Mouse (Mus musculus): ENCODE data around the gene Nob1. TPM values are rescaled to one million over a fixed set of nuclear protein-coding genes. Genes with fewer than 3 reads are reported as not detected.
A peak's percentile ranks its signal among the peaks of the same experiment; 100 is the strongest.

Gene Nob1
- polyA plus RNA-seq, 2 experiments = 51.8 to 99.8 TPM

GRCm38 (mm10) chr8:107404057-107404456 lies 20.8 kb downstream of the Nob1 start:
- Histone ChIP-seq H3K36me3 (ENCODE audit: control insufficient read depth, insufficient read depth, low read length) (peaks cover 9% of the 10 kb centered on the region; the same call in 1 of the 2 replicates), H3K9ac (ENCODE audit: low read depth, low read length, severe bottlenecking) (no peak overlapping the region), H3K27me3 (ENCODE audit: control insufficient read depth, insufficient read depth, low read length) (no peaks in the 10 kb centered on the region), H3K4me3 (replicated peaks; ENCODE audit: low read length) (no peak overlapping the region), H3K4me1 (ENCODE audit: control insufficient read depth, insufficient read depth, low read length) (peaks cover 7% of the 10 kb centered on the region), H3K9me3 (ENCODE audit: control insufficient read depth, low read length) (no peaks in the 10 kb centered on the region), H3K27ac (replicated peaks; ENCODE audit: low read depth, low read length) (no peak overlapping the region), H3K4me2 (replicated peaks; ENCODE audit: low read depth, low read length, severe bottlenecking) (no peak overlapping the region)
- DNase-seq (ENCODE audit: low spot score) (no peak), ATAC-seq (ENCODE audit: low FRiP score, low read depth) (no peak)
- no peak for TF ChIP-seq POLR2A (IDR thresholded peaks at IDR 0.05; ENCODE audit: borderline replicate concordance, extremely low read depth, insufficient read depth, insufficient read length)
- WGBS = 78% methylated on average over 4 of the region's 4 CpGs

DNA sequence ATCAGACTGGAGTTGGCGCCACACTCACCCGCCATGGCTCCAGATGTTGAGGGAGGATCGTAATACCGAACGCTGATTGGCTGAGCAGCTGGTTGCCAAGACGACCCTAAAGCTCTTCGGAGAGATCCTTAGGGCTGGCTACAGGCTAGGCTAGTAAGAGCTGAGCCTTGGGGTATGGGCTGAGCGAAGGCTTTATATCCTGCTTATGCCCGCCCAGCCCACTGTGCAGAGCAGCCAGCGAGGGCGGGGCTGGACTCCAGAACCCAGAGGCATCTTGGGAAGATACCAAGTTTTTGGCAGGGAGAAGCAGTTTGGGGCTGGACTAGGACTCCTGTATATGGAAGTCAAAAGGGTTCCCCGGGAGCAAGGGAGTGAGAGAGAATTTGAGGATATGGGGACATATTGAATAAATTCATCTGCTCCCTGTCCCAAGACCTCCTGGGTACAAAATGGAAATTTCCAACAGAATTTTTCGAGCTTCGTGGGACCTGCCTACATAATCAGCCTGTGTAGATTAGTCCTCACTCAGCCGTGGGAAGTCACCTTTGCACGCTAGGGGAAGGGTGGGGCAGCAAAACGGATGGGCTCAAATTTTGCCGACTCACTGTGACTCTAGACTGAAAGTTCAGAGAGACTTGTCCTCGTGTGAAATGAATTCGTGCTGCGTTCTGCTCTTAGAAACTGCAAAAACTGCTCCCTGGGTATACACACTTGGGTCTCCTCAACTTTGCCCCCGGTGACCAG lies 21.6 kb downstream of the Nob1 start, which contains the start of gene Nqo1:
Nqo1 (minus strand) TSS at position 169 of the 744 bp plus-strand sequence.
- Histone ChIP-seq H3K4me3 (replicated peaks; ENCODE audit: low read length) (peak within 1 kb of the TSS; percentile 32), H3K9ac (ENCODE audit: low read depth, low read length, severe bottlenecking) (peak within 1 kb of the TSS; percentile 13; the same call in 1 of the 2 replicates), H3K27me3 (ENCODE audit: control insufficient read depth, insufficient read depth, low read length) (no peaks in the 10 kb centered on the region), H3K4me2 (replicated peaks; ENCODE audit: low read depth, low read length, severe bottlenecking) (peak within 1 kb of the TSS; percentile 53), H3K27ac (replicated peaks; ENCODE audit: low read depth, low read length) (peak within 1 kb of the TSS; percentile 78), H3K9me3 (ENCODE audit: control insufficient read depth, low read length) (no peaks in the 10 kb centered on the region), H3K36me3 (ENCODE audit: control insufficient read depth, insufficient read depth, low read length) (peaks cover 5% of the 10 kb centered on the region; the same call in 1 of the 2 replicates), H3K4me1 (ENCODE audit: control insufficient read depth, insufficient read depth, low read length) (peaks cover 7% of the 10 kb centered on the region)
- ATAC-seq (ENCODE audit: low FRiP score, low read depth) (peak; percentile 99), DNase-seq (ENCODE audit: low spot score) (peak; percentile 97)
- TF ChIP-seq POLR2A (IDR thresholded peaks at IDR 0.05; ENCODE audit: borderline replicate concordance, extremely low read depth, insufficient read depth, insufficient read length) = 0 out of 2 replicates have a peak, but pooled peaks have one; percentile 26
- 8% methylated on average over 22 of the region's 22 CpGs for WGBS

DNA sequence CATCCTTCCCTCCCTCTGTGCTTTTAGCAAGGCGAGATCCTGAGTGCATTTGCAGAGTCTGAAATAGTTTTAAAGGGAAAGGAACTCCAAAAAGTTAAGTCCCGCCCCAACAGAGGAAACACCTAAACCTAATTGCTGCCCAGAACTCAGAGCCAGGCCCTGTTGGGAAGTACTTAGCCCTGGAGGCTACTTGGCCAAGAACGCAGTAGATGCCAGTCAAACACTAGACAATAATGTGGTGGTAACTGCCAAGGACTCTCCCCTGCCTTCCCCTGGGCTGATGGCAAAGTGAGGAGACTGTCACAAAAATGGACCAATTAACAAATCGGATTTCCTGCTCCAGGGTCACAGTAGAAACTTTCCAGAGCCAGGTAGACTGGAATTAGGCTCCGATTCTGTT lies 23.0 kb downstream of the Nob1 start:
- Histone ChIP-seq H3K9ac (ENCODE audit: low read depth, low read length, severe bottlenecking) (no peak overlapping the region), H3K36me3 (ENCODE audit: control insufficient read depth, insufficient read depth, low read length) (no peaks in the 10 kb centered on the region), H3K4me2 (replicated peaks; ENCODE audit: low read depth, low read length, severe bottlenecking) (0 out of 2 replicates have a peak overlapping the region, but pooled peaks have one; percentile 53), H3K4me1 (ENCODE audit: control insufficient read depth, insufficient read depth, low read length) (peaks cover 16% of the 10 kb centered on the region), H3K4me3 (replicated peaks; ENCODE audit: low read length) (no peak overlapping the region), H3K27me3 (ENCODE audit: control insufficient read depth, insufficient read depth, low read length) (no peaks in the 10 kb centered on the region), H3K9me3 (ENCODE audit: control insufficient read depth, low read length) (no peaks in the 10 kb centered on the region), H3K27ac (replicated peaks; ENCODE audit: low read depth, low read length) (no peak overlapping the region)
- ATAC-seq (ENCODE audit: low FRiP score, low read depth) = no peak
- no peak for TF ChIP-seq POLR2A (IDR thresholded peaks at IDR 0.05; ENCODE audit: borderline replicate concordance, extremely low read depth, insufficient read depth, insufficient read length)
- 67% methylated on average over 5 of the region's 5 CpGs for WGBS
- no peak for DNase-seq (ENCODE audit: low spot score)

DNA sequence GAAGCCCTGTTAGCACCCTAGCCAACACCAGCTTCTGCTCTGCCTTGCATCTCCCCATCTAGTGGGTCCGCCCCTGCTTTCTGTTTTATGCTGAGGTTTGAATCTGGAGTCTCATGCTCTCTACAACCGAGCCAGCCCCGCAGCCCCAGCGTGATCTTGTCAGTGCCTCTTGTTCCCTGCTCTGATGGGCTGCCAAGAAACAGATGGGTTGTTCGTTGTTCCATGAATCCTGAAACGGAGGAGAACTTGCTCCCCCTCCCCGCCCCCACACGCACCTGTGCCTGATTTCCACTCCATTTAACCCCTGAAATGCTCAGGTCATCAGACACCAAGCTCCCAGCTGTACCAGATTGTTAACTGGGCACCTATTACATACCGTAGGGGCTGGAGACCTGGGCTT lies 25.4 kb downstream of the Nob1 start:
- peak; percentile 31 for DNase-seq (ENCODE audit: low spot score)
- no peaks in the 10 kb centered on the region for H3K27me3 ChIP-seq (ENCODE audit: control insufficient read depth, insufficient read depth, low read length)
- no peak overlapping the region for H3K9ac ChIP-seq (ENCODE audit: low read depth, low read length, severe bottlenecking)
- TF ChIP-seq POLR2A (IDR thresholded peaks at IDR 0.05; ENCODE audit: borderline replicate concordance, extremely low read depth, insufficient read depth, insufficient read length) = no peak
- no peaks in the 10 kb centered on the region for H3K9me3 ChIP-seq (ENCODE audit: control insufficient read depth, low read length)
- H3K27ac ChIP-seq (replicated peaks; ENCODE audit: low read depth, low read length) = no peak overlapping the region
- H3K36me3 ChIP-seq (ENCODE audit: control insufficient read depth, insufficient read depth, low read length) = no peaks in the 10 kb centered on the region
- 19% methylated on average over 9 of the region's 9 CpGs for WGBS
- peaks cover 22% of the 10 kb centered on the region for H3K4me1 ChIP-seq (ENCODE audit: control insufficient read depth, insufficient read depth, low read length)
- H3K4me2 ChIP-seq (replicated peaks; ENCODE audit: low read depth, low read length, severe bottlenecking) = no peak overlapping the region
- H3K4me3 ChIP-seq (replicated peaks; ENCODE audit: low read length) = no peak overlapping the region
- no peak for ATAC-seq (ENCODE audit: low FRiP score, low read depth)

DNA sequence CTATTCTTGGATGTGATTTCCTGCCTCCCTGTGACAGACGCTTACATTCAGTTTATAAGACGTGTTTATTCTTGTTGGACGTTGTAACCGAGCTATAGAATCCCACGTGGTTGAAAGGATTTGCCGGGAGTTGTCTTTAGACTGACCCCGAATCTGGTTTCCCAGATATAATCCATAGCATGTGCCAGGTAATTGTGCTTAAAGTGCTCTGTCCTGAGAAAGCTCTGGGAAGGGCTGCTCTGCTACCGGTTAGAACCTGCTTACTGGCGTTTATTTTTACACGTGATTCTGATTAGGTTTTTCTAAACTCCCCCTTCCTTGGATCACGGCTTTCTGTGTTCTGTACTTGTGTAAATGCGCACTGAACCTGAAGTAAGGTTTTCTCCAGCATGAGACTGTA lies 27.2 kb downstream of the Nob1 start:
- Histone ChIP-seq H3K27ac (replicated peaks; ENCODE audit: low read depth, low read length) (no peak overlapping the region), H3K9me3 (ENCODE audit: control insufficient read depth, low read length) (no peaks in the 10 kb centered on the region), H3K9ac (ENCODE audit: low read depth, low read length, severe bottlenecking) (no peak overlapping the region), H3K4me1 (ENCODE audit: control insufficient read depth, insufficient read depth, low read length) (peaks cover 22% of the 10 kb centered on the region), H3K4me3 (replicated peaks; ENCODE audit: low read length) (no peak overlapping the region), H3K4me2 (replicated peaks; ENCODE audit: low read depth, low read length, severe bottlenecking) (no peak overlapping the region), H3K27me3 (ENCODE audit: control insufficient read depth, insufficient read depth, low read length) (no peaks in the 10 kb centered on the region), H3K36me3 (ENCODE audit: control insufficient read depth, insufficient read depth, low read length) (no peaks in the 10 kb centered on the region)
- WGBS = 11% methylated on average over 12 of the region's 12 CpGs
- no peak for TF ChIP-seq POLR2A (IDR thresholded peaks at IDR 0.05; ENCODE audit: borderline replicate concordance, extremely low read depth, insufficient read depth, insufficient read length)
- ATAC-seq (ENCODE audit: low FRiP score, low read depth) (peak; percentile 45; the same call in 1 of the 2 replicates), DNase-seq (ENCODE audit: low spot score) (peak; percentile 50)
